Mouse (Mus musculus): ENCODE measurements around the gene P3h2.

The P3h2 gene

GRCm38 (mm10) chr16:26105115-26105974 is at the start of gene P3h2:
P3h2 (minus strand) TSS chr16:26105784.
- DNase-seq, result peak; percentile 74

GRCm38 (mm10) chr16:26152258-26152657 is 46.7 kb upstream of the P3h2 start:
- DNase-seq, result no peak

- no peak for DNase-seq
Observed at GRCm38 (mm10) chr16:26150943-26151342, 45.4 kb upstream of the P3h2 start.

- DNase-seq, result no peak
Observed at GRCm38 (mm10) chr16:26146853-26147252, 41.3 kb upstream of the P3h2 start.

- DNase-seq, result no peak
Observed at GRCm38 (mm10) chr16:26131126-26131525, 25.5 kb upstream of the P3h2 start.

GRCm38 (mm10) chr16:26106618-26107017 is 1.0 kb upstream of the P3h2 start:
- DNase-seq, result no peak

GRCm38 (mm10) chr16:26106041-26106617 is 545 bp upstream of the P3h2 start:
- peak; percentile 44 for DNase-seq

GRCm38 (mm10) chr16:26104274-26104673 is 1.3 kb downstream of the P3h2 start:
- DNase-seq, result no peak

- DNase-seq, result no peak
Observed at GRCm38 (mm10) chr16:26102856-26103255, 2.7 kb downstream of the P3h2 start.

- no peak for DNase-seq
Observed at GRCm38 (mm10) chr16:26100167-26100566, 5.4 kb downstream of the P3h2 start.

GRCm38 (mm10) chr16:26095696-26096284 is 9.8 kb downstream of the P3h2 start:
- no peak for DNase-seq

GRCm38 (mm10) chr16:26093888-26094287 is 11.7 kb downstream of the P3h2 start:
- no peak for DNase-seq

GRCm38 (mm10) chr16:26088976-26089375 is 16.6 kb downstream of the P3h2 start:
- DNase-seq, result no peak

GRCm38 (mm10) chr16:26088240-26088639 is 17.3 kb downstream of the P3h2 start:
- DNase-seq, result no peak

- no peak for DNase-seq
Observed at GRCm38 (mm10) chr16:26086955-26087354, 18.6 kb downstream of the P3h2 start.

- DNase-seq, result no peak
Observed at GRCm38 (mm10) chr16:26085160-26085559, 20.4 kb downstream of the P3h2 start.

- peak; percentile 23 for DNase-seq
Observed at GRCm38 (mm10) chr16:26082831-26083230, 22.8 kb downstream of the P3h2 start.

GRCm38 (mm10) chr16:26082391-26082790 is 23.2 kb downstream of the P3h2 start:
- DNase-seq, result no peak

GRCm38 (mm10) chr16:26078923-26079351 is 26.6 kb downstream of the P3h2 start:
- peak; percentile 47 for DNase-seq

- DNase-seq, result no peak
Observed at GRCm38 (mm10) chr16:26078100-26078422, 27.5 kb downstream of the P3h2 start.

GRCm38 (mm10) chr16:26077246-26078099 is 28.1 kb downstream of the P3h2 start:
- peak; percentile 31 for DNase-seq

GRCm38 (mm10) chr16:26075063-26075462 is 30.5 kb downstream of the P3h2 start:
- DNase-seq, result no peak

- DNase-seq, result no peak
Observed at GRCm38 (mm10) chr16:26070376-26070775, 35.2 kb downstream of the P3h2 start.

All from retina, postnatal 1 day (tissue).